Mouse (Mus musculus) myocyte (in vitro differentiated cells): ENCODE measurements around the gene Setd4. TPM values are rescaled to one million over a fixed set of nuclear protein-coding genes. Genes with fewer than 3 reads are reported as not detected.
"Not testable (repeated sequence)": the region's sequence is repeated elsewhere in the genome, so short reads cannot be mapped to it uniquely, and the experiment has no call there.

Source experiments
- H3K27me3 ChIP-seq: one replicate; pipeline ENCODE4 v1.6.1; 2011; ENCODE audit not compliant: control insufficient read depth, insufficient read depth, insufficient read length
- H3K36me3 ChIP-seq: one replicate; pipeline ENCODE4 v1.6.1; 2011; ENCODE audit not compliant: control insufficient read depth, insufficient read depth
- H3K4me2 ChIP-seq: one replicate; pipeline ENCODE4 v1.6.1; 2011; ENCODE audit warnings: low read depth, control low read depth
- H3K4me3 ChIP-seq: one replicate; pipeline ENCODE4 v1.5.1; 2011; ENCODE audit warnings: mild to moderate bottlenecking, control low read depth, moderate library complexity
- H3K79me2 ChIP-seq: one replicate; pipeline ENCODE4 v1.6.1; 2011; ENCODE audit not compliant: control insufficient read depth, insufficient read depth
- H3ac ChIP-seq: one replicate; pipeline ENCODE4 v1.6.1; 2011; ENCODE audit not compliant: control insufficient read depth, insufficient read length
- CEBPB ChIP-seq: IDR thresholded peaks from 2 replicates; pipeline ENCODE4 v1.6.1; 2011; ENCODE audit warnings: mild to moderate bottlenecking, moderate library complexity; ENCODE audit not compliant: poor library complexity, insufficient read depth, severe bottlenecking
- E2F4 ChIP-seq: IDR thresholded peaks from one replicate; pipeline ENCODE4 v1.6.1; 2011; ENCODE audit warnings: mild to moderate bottlenecking, control low read depth, moderate library complexity; ENCODE audit not compliant: insufficient read depth
- MAX ChIP-seq: IDR thresholded peaks from one replicate; pipeline ENCODE4 v1.6.1; 2011; ENCODE audit warnings: low read depth, mild to moderate bottlenecking, control low read depth
- MYOD1 ChIP-seq, 3 experiments: IDR thresholded peaks; one replicate each; pipeline ENCODE4 v1.6.1; 2011; ENCODE audit warnings: control low read depth in 2 of 3, low read depth in 2 of 3, mild to moderate bottlenecking in 2 of 3, moderate library complexity in 1 of 3; ENCODE audit not compliant: insufficient read length in 2 of 3, control insufficient read depth in 1 of 3
- MYOG ChIP-seq, 3 experiments: IDR thresholded peaks; one replicate each; pipeline ENCODE4 v1.6.1; 2011; ENCODE audit warnings: control low read depth in 2 of 3, low read depth in 2 of 3, mild to moderate bottlenecking in 2 of 3; ENCODE audit not compliant: insufficient read length in 2 of 3, control insufficient read depth in 1 of 3, insufficient read depth in 1 of 3
- POLR2A ChIP-seq: IDR thresholded peaks from one replicate; pipeline ENCODE4 v1.6.1; 2011; ENCODE audit warnings: low read depth, mild to moderate bottlenecking, control low read depth, moderate library complexity; ENCODE audit not compliant: insufficient read length
- POLR2AphosphoS2 ChIP-seq: IDR thresholded peaks from one replicate; pipeline ENCODE4 v1.6.1; 2011; ENCODE audit warnings: low read depth, control low read depth; ENCODE audit not compliant: insufficient read length
- REST ChIP-seq: IDR thresholded peaks from one replicate; pipeline ENCODE4 v1.6.1; 2011; ENCODE audit warnings: mild to moderate bottlenecking, control low read depth, moderate library complexity; ENCODE audit not compliant: insufficient read depth, insufficient read length
- SRF ChIP-seq: IDR thresholded peaks from one replicate; pipeline ENCODE4 v1.6.1; 2011; ENCODE audit warnings: low read depth; ENCODE audit not compliant: control insufficient read depth, insufficient read length
- TCF12 ChIP-seq: IDR thresholded peaks from one replicate; pipeline ENCODE4 v1.6.1; 2011; ENCODE audit warnings: mild to moderate bottlenecking, control low read depth; ENCODE audit not compliant: poor library complexity, insufficient read depth, severe bottlenecking
- TCF3 ChIP-seq: IDR thresholded peaks from one replicate; pipeline ENCODE4 v1.6.1; 2011; ENCODE audit warnings: low read depth, control low read depth; ENCODE audit not compliant: insufficient read length
- USF1 ChIP-seq: IDR thresholded peaks from one replicate; pipeline ENCODE4 v1.6.1; 2011; ENCODE audit warnings: low read depth, mild to moderate bottlenecking, control low read depth, moderate library complexity
- polyA plus RNA-seq: library from polyadenylated mRNA; unstranded; fragments of >200 nt; fragmentation: generic; extraction: Trizol; gene quantifications from one replicate; pipeline ENCODE4 v1.2.1, GENCODE M21; 2012; ENCODE audit warnings: missing spikeins

Gene Setd4
- polyA plus RNA-seq, 1 experiment: 3.6 TPM

GRCm38 (mm10) chr16:93626745-93627144 lies 22.9 kb upstream of the Setd4 start:
- Histone ChIP-seq H3K4me3 (no peak overlapping the region), H3ac (no peak overlapping the region), H3K36me3 (no peaks in the 10 kb centered on the region), H3K4me2 (no peak overlapping the region), H3K79me2 (no peaks in the 10 kb centered on the region), H3K27me3 (peaks cover 4% of the 10 kb centered on the region)
- no peak for TF ChIP-seq MYOD1 (IDR thresholded peaks at IDR 0.05; ENCODE audit: control insufficient read depth in 1 of 3, insufficient read length in 2 of 3, low read depth in 2 of 3)
- no peak for TF ChIP-seq POLR2AphosphoS2
- no peak for TF ChIP-seq MYOG (IDR thresholded peaks at IDR 0.05; ENCODE audit: control insufficient read depth in 1 of 3, insufficient read depth in 1 of 3, insufficient read length in 2 of 3, low read depth in 2 of 3)
- TF ChIP-seq CEBPB: no peak
- TF ChIP-seq TCF12: no peak
- no peak for TF ChIP-seq REST
- no peak for TF ChIP-seq MAX
- TF ChIP-seq SRF: no peak
- no peak for TF ChIP-seq POLR2A
- no peak for TF ChIP-seq E2F4
- TF ChIP-seq USF1: no peak
- no peak for TF ChIP-seq TCF3

GRCm38 (mm10) chr16:93624671-93625070 lies 20.8 kb upstream of the Setd4 start:
- peaks cover 4% of the 10 kb centered on the region for H3K27me3 ChIP-seq
- H3K79me2 ChIP-seq: no peaks in the 10 kb centered on the region
- no peak overlapping the region for H3K4me2 ChIP-seq
- TF ChIP-seq TCF3 (no peak), TCF12 (no peak), MAX (no peak), E2F4 (no peak), SRF (no peak), CEBPB (no peak), USF1 (no peak)
- H3K4me3 ChIP-seq: no peak overlapping the region
- no peaks in the 10 kb centered on the region for H3K36me3 ChIP-seq
- no peak overlapping the region for H3ac ChIP-seq

- H3K36me3 ChIP-seq, H3ac ChIP-seq, H3K79me2 ChIP-seq, H3K4me2 ChIP-seq, H3K4me3 ChIP-seq, H3K27me3 ChIP-seq: not testable (repeated sequence)
These were observed 19.9 kb upstream of the Setd4 start for GRCm38 (mm10) chr16:93623759-93624158.

- Histone ChIP-seq H3K4me3 (no peak overlapping the region), H3K4me2 (no peak overlapping the region), H3ac (no peak overlapping the region), H3K27me3 (no peaks in the 10 kb centered on the region), H3K79me2 (no peaks in the 10 kb centered on the region), H3K36me3 (no peaks in the 10 kb centered on the region)
- no peak for TF ChIP-seq POLR2A
- TF ChIP-seq MAX: no peak
- TF ChIP-seq POLR2AphosphoS2: no peak
- TF ChIP-seq USF1: no peak
- TF ChIP-seq CEBPB: no peak
- no peak for TF ChIP-seq TCF12
- TF ChIP-seq E2F4: no peak
- no peak for TF ChIP-seq TCF3
- no peak for TF ChIP-seq MYOD1 (IDR thresholded peaks at IDR 0.05; ENCODE audit: control insufficient read depth in 1 of 3, insufficient read length in 2 of 3, low read depth in 2 of 3)
- no peak for TF ChIP-seq SRF
These were observed 11.4 kb upstream of the Setd4 start for GRCm38 (mm10) chr16:93615118-93615870.

- Histone ChIP-seq H3K4me3 (no peak overlapping the region), H3K36me3 (no peaks in the 10 kb centered on the region), H3K79me2 (no peaks in the 10 kb centered on the region), H3K27me3 (no peaks in the 10 kb centered on the region), H3K4me2 (no peak overlapping the region), H3ac (no peak overlapping the region)
- TF ChIP-seq MYOD1 (IDR thresholded peaks at IDR 0.05; ENCODE audit: control insufficient read depth in 1 of 3, insufficient read length in 2 of 3, low read depth in 2 of 3) (no peak), TCF12 (no peak), POLR2AphosphoS2 (no peak), E2F4 (no peak), TCF3 (no peak), REST (no peak), CEBPB (no peak), MYOG (IDR thresholded peaks at IDR 0.05; ENCODE audit: control insufficient read depth in 1 of 3, insufficient read depth in 1 of 3, insufficient read length in 2 of 3, low read depth in 2 of 3) (no peak), MAX (no peak), SRF (no peak), USF1 (no peak), POLR2A (no peak)
These were observed 7.1 kb upstream of the Setd4 start for GRCm38 (mm10) chr16:93610961-93611360.
